Mouse (Mus musculus) ES-E14 (cell line): ENCODE measurements around the gene Nyap2. TPM values are rescaled to one million over a fixed set of nuclear protein-coding genes. Genes with fewer than 3 reads are reported as not detected.

Experiments used
- DNase-seq: peaks from one replicate; pipeline ENCODE4 v3.0.0-alpha.2; 2013; ENCODE audit warnings: low read depth, low spot score
- H3K27ac ChIP-seq: 2 replicates; pipeline ENCODE4 v1.5.1; 2012; ENCODE audit warnings: low read depth, mild to moderate bottlenecking, low read length, moderate library complexity, mixed read lengths; ENCODE audit not compliant: poor library complexity, insufficient read depth, severe bottlenecking
- H3K36me3 ChIP-seq: 2 replicates; pipeline ENCODE4 v1.6.1; 2012; ENCODE audit warnings: mild to moderate bottlenecking, low read length, moderate library complexity, mixed read lengths; ENCODE audit not compliant: control insufficient read depth, poor library complexity, insufficient read depth, severe bottlenecking
- H3K4me1 ChIP-seq, 2 experiments: fragments of 150-350 bp in 1 of 2; sonication (generic) in 1 of 2; 2 replicates each; pipeline ENCODE4 v1.6.1; 2012; ENCODE audit warnings: low read length in 2 of 2, mild to moderate bottlenecking in 1 of 2, mixed read lengths in 1 of 2; ENCODE audit not compliant: control insufficient read depth in 2 of 2, insufficient read depth in 2 of 2, poor library complexity in 1 of 2
- H3K4me3 ChIP-seq, 2 experiments: fragments of 150-350 bp in 1 of 2; sonication (generic) in 1 of 2; 2 replicates each; pipeline ENCODE4 v1.5.1; 2012; ENCODE audit warnings: low read length in 2 of 2, low read depth in 1 of 2, mild to moderate bottlenecking in 1 of 2, mixed read lengths in 1 of 2; ENCODE audit not compliant: insufficient read depth in 1 of 2, poor library complexity in 1 of 2, severe bottlenecking in 1 of 2
- H3K9ac ChIP-seq: 2 replicates; pipeline ENCODE4 v1.6.1; 2012; ENCODE audit warnings: low read depth, mild to moderate bottlenecking, low read length, mixed read lengths; ENCODE audit not compliant: poor library complexity, insufficient read depth, severe bottlenecking
- H3K9me3 ChIP-seq: fragments of 150-350 bp; sonication (generic); 2 replicates; pipeline ENCODE4 v1.6.1; 2012; ENCODE audit warnings: low read depth, mild to moderate bottlenecking, low read length; ENCODE audit not compliant: control insufficient read depth, insufficient read depth
- CHD2 ChIP-seq: IDR thresholded peaks from 2 replicates; pipeline ENCODE4 v1.6.1; 2014; ENCODE audit warnings: mild to moderate bottlenecking, low read depth, low read length, inconsistent platforms
- HCFC1 ChIP-seq: IDR thresholded peaks from 2 replicates; pipeline ENCODE4 v1.6.1; 2012; ENCODE audit warnings: low read length, inconsistent platforms, borderline replicate concordance; ENCODE audit not compliant: insufficient read depth
- MAFK ChIP-seq: IDR thresholded peaks from 2 replicates; pipeline ENCODE4 v1.6.1; 2014; ENCODE audit warnings: mild to moderate bottlenecking, low read depth, low read length, inconsistent platforms; ENCODE audit not compliant: insufficient read depth
- ZC3H11A ChIP-seq: IDR thresholded peaks from 2 replicates; pipeline ENCODE4 v1.6.1; 2012; ENCODE audit warnings: low read depth, mild to moderate bottlenecking, inconsistent platforms, low read length, borderline replicate concordance
- ZNF384 ChIP-seq: IDR thresholded peaks from 2 replicates; pipeline ENCODE4 v1.6.1; 2012; ENCODE audit warnings: low read depth, low read length, inconsistent platforms
- in situ Hi-C, 2 experiments: fragments of 600-800 bp; cut with MboI; formaldehyde crosslinking; loops; one replicate each; pipeline ENCODE4 v1.15.1; 2025; ENCODE audit warnings: low sequenced_read_pairs in 2 of 2, inconsistent platforms in 1 of 2; ENCODE audit not compliant: unreplicated experiment in 2 of 2
- total RNA-seq: library from RNA; depleted of rRNA; stranded (reverse); fragments of 300-350 nt; gene quantifications from 2 replicates; pipeline ENCODE4 v1.2.3, GENCODE M21; 2012

The Nyap2 gene
- total RNA-seq, 1 experiment, result not detected

- in situ Hi-C loops, result no loop called here
- Histone ChIP-seq H3K4me3 (no peak overlapping the region), H3K27ac (no peak overlapping the region), H3K9ac (no peak overlapping the region), H3K9me3 (no peaks in the 10 kb centered on the region), H3K4me1 (no peaks in the 10 kb centered on the region), H3K36me3 (no peaks in the 10 kb centered on the region)
- TF ChIP-seq MAFK, result no peak
- TF ChIP-seq HCFC1, result no peak
- TF ChIP-seq ZNF384, result no peak
- TF ChIP-seq ZC3H11A, result no peak
- TF ChIP-seq CHD2, result no peak
- no peak for DNase-seq
Observed at GRCm38 (mm10) chr1:81119732-81120131, 43.0 kb downstream of the Nyap2 start.

- in situ Hi-C loops, result no loop called here
Observed at GRCm38 (mm10) chr1:81132007-81132712, 55.4 kb downstream of the Nyap2 start.

GRCm38 (mm10) chr1:81143855-81144254 is 67.1 kb downstream of the Nyap2 start:
- no peaks in the 10 kb centered on the region for H3K4me1 ChIP-seq
- no peak overlapping the region for H3K9ac ChIP-seq
- H3K36me3 ChIP-seq, result no peaks in the 10 kb centered on the region
- TF ChIP-seq CHD2, result no peak
- TF ChIP-seq ZC3H11A, result no peak
- TF ChIP-seq MAFK, result no peak
- no peak overlapping the region for H3K4me3 ChIP-seq
- DNase-seq, result no peak
- no peak overlapping the region for H3K27ac ChIP-seq
- in situ Hi-C loops, result no loop called here
- no peaks in the 10 kb centered on the region for H3K9me3 ChIP-seq

More at GRCm38 (mm10) chr1:81132007-81132712, 55.4 kb downstream of the Nyap2 start:
- Histone ChIP-seq H3K4me1 (no peaks in the 10 kb centered on the region), H3K9me3 (no peaks in the 10 kb centered on the region), H3K27ac (no peak overlapping the region), H3K36me3 (no peaks in the 10 kb centered on the region), H3K9ac (no peak overlapping the region), H3K4me3 (no peak overlapping the region)
- no peak for DNase-seq
- TF ChIP-seq HCFC1, result no peak

GRCm38 (mm10) chr1:81145576-81145975 is 68.8 kb downstream of the Nyap2 start:
- H3K36me3 ChIP-seq, result no peaks in the 10 kb centered on the region
- in situ Hi-C loops, result no loop called here
- no peaks in the 10 kb centered on the region for H3K9me3 ChIP-seq
- no peaks in the 10 kb centered on the region for H3K4me1 ChIP-seq
- no peak overlapping the region for H3K27ac ChIP-seq
- H3K4me3 ChIP-seq, result no peak overlapping the region
- no peak for DNase-seq
- no peak overlapping the region for H3K9ac ChIP-seq
- TF ChIP-seq ZNF384, result no peak
- TF ChIP-seq CHD2, result no peak
- no peak for TF ChIP-seq MAFK
- TF ChIP-seq HCFC1, result no peak
- no peak for TF ChIP-seq ZC3H11A

- H3K9me3 ChIP-seq, result no peaks in the 10 kb centered on the region
- in situ Hi-C loops, result no loop called here
- H3K27ac ChIP-seq, result no peak overlapping the region
- no peaks in the 10 kb centered on the region for H3K4me1 ChIP-seq
- no peak for TF ChIP-seq CHD2
- TF ChIP-seq MAFK, result no peak
- no peak for TF ChIP-seq HCFC1
- TF ChIP-seq ZC3H11A, result no peak
- TF ChIP-seq ZNF384, result no peak
- DNase-seq, result no peak
- no peaks in the 10 kb centered on the region for H3K36me3 ChIP-seq
- H3K4me3 ChIP-seq, result no peak overlapping the region
- no peak overlapping the region for H3K9ac ChIP-seq
Observed at GRCm38 (mm10) chr1:81169245-81169644, 92.5 kb downstream of the Nyap2 start.
